Mouse (Mus musculus) stomach, postnatal 0 days (tissue): Measurements from ENCODE around the gene Zfp978.

Source experiments
- CTCF ChIP-seq: IDR thresholded peaks from 2 replicates; pipeline ENCODE4 v1.5.1; 2016; ENCODE audit warnings: antibody characterized with exemption, low read depth, mild to moderate bottlenecking, moderate library complexity
- EP300 ChIP-seq: optimal IDR thresholded peaks from 2 replicates; pipeline ENCODE3; 2016; ENCODE audit warnings: antibody characterized with exemption

DNA sequence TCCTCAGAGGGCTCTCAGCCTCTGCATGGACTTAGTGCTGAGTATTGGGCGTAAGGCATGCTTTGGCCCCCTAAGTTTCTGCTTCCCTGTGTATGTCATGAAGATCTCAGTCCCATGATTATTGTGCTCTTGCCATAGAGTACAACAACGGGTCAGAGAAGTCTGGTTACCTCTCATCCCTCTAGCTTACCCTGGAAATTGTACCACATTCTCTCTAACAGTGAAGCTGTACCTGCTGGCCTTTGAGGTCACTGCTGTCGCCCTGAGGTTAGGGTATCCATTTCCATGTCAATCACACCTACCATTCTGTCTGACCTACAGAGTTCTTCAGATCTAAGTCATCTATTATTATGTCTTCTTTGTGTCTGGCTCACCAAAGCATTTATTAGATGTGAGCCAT lies 62.0 kb downstream of the Zfp978 start:
- TF ChIP-seq CTCF (no peak), EP300 (no peak)
